Mouse (Mus musculus) fat pad, adult 2 months (tissue): ENCODE data around the gene Mcpt4.
"Not testable (repeated sequence)": the region's sequence is repeated elsewhere in the genome, so short reads cannot be mapped to it uniquely, and the experiment has no call there.

Experiments used
- DNase-seq: peaks from one replicate; pipeline ENCODE4 v3.0.0-alpha.2; 2011; ENCODE audit warnings: low read depth, low spot score; ENCODE audit errors: extremely low read depth

Gene Mcpt4

GRCm38 (mm10) chr14:56062213-56062612 lies at the start of gene Mcpt4:
Gene Mcpt4, minus strand, starts transcription at chr14:56062313.
- DNase-seq: not testable (repeated sequence)

DNA sequence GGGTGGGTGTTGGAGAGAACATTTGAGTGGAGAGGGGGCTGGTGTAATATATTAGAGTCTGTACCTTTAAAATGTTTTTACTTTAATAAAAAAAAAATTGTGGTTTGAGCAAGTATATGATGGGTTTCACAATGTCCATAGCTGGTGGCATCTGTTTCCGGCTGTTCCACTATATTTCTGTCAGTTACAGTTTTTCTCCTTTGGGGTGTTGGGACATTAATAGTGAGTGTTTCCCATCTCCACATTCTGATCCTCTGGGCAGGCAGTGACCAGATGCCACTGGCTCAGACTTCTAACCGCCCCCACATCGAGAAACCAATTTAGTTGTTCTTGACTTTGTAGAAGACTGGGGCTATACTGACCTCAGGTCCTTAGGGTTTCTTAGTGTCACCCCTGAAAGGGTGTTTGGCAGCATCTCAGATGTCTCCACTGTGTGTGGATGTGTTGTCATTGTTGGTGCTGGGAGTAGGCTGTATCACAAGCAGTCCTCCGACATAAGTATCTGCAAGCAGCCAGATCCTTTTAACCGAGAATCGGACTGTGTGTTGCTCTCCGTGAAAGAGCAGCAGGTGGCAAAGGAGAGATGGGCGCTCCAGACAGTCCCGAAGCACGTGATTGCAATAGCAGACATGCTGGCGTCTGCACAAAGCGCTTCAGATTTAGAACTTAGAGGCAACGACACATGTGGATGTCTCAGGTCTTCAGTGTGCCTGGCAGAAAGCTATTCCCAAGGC lies 43.5 kb upstream of the Mcpt4 start:
- DNase-seq: no peak

DNA sequence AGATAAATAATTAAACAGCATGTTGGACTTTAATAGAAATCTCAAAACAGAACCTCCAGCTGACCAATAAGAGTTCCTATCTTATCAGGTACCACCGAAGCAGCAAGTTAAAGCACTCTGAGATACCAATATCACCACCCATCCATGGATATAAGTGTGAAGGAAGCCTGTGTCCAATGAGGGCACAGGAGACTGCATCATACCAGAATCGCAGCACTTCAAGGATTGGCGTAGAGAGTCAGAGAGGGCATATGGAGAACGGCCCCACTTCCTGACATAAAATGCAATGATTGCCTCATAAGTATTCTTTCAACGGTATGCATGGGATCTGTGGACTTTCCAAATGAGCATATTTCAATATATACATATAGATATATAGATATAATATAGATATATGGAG lies 42.9 kb upstream of the Mcpt4 start:
- no peak for DNase-seq

DNA sequence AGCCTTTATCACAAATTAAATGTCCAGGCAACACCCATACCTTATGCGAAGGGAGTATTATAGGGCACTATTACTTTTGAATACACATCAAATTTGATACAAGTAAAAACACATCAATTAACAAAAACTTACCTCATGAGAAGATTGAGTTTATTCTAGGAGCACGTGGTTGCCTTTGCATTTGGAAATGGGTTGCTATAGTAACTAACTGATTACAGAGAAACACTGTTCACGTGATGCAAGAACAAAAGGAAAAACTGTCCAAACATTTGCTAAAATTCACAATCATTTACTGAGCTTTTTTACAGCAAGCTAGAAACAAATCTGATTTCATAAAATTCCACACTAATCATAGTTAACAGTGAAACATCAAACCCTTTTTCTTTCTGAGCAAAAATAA lies 41.3 kb upstream of the Mcpt4 start:
- DNase-seq: no peak

DNA sequence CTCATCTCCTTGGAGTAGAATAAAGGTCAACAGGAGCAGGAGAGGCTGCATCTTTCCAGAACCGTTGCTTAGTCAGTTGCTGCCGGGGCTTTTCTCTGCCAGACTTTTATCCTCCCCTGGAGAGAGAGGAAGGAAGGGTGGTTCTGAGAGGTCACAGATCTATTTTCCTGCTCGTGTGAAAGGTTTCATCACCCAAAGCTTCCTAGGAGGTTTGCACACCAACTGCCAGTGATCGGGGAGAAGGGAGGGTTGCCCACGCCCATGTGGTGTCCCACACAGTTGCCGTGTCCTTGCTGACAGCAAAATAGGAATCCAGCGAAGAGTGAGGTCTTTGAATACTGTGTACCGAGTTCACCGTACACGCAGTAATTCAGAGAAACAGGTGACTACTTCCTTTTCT lies 40.3 kb upstream of the Mcpt4 start, which contains the start of gene Ctsg:
Ctsg (minus strand) TSS at position 189 of the 400 bp plus-strand sequence.
- no peak for DNase-seq

- no peak for DNase-seq
Observed at GRCm38 (mm10) chr14:56098940-56099339, 36.8 kb upstream of the Mcpt4 start.

DNA sequence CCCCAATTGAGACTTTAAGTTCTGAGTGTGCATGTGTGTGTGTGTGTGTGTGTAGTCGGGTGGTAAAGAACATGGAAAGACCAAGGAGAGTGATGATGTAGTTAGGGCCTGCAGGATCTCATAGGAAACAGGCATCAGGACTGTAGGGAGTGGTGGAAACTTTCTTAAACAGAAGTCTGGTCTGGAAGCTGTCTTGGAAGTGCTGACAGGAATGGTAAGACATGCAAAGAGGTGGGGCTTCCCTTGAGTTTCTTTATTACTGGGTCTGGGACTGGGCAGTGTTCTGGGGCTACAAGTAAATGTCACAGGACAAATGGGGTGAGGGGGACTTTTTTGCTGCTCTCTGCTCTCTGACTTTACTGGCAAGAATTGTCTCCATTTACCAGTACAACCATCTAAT lies 35.5 kb upstream of the Mcpt4 start:
- DNase-seq: no peak

DNA sequence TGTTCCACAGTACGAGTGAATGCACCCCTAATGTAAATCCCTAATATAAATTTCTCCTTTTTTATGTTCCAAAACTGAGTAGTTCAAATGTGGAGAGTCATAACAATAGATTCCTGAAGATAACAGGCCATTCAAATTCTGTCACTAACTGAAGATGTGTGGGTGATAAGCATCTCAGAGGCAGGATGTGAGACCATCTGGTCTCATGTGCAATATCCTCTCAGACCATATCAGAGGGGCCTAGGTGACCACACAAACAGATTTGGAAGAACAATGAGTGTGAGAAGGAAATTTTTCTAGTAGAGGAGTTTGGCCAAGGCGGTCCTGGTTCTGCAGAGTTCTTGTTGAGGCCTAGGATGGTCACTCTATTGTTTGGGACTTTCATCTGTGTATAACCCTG lies 31.2 kb upstream of the Mcpt4 start:
- DNase-seq: no peak

DNA sequence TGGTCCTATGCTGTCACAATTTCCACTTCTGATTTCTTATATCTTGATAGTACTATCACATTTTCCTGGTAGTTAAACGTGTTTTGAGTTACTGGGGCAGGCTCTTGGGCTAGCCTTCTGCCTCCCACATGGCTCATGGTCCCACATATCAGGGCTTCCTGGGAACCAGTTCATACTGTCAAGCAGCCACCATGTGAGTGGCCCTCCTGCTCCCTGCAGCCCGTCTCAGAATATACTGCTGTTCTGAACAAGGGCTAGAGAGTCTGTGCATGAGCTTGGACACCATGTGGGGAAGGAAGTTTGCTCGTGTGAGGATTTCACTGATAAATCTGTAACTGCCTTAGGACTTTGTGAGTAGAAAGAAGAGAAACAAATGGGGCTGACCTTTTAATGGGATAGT lies 24.6 kb upstream of the Mcpt4 start:
- no peak for DNase-seq

- no peak for DNase-seq
Observed at GRCm38 (mm10) chr14:56085167-56085566, 23.1 kb upstream of the Mcpt4 start, which contains the start of gene Mcpt8. Gene Mcpt8, minus strand, starts transcription at chr14:56085273.

GRCm38 (mm10) chr14:56082016-56082415 lies 19.9 kb upstream of the Mcpt4 start:
- no peak for DNase-seq

DNA sequence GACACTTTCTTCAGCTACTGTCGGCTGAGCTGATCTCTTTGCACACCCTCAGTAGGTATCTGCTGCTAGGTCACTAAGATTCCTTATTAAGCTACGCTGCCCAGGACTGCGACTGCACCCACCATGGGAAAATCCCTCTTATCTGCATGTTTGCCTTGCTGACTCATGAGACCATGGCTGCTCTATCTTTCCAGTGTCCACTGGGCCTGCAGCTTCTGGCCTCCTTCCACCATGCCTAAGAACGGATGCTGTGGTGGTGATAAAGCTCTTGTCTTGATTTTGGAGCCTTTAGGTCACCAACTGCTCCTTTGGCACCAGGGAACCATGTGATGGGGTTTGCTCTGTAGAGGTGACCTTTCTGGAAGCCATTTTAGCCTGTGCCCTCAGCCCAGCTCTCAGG lies 4.4 kb downstream of the Mcpt4 start:
- DNase-seq: no peak

- no peak for DNase-seq
Observed at GRCm38 (mm10) chr14:56055408-56055807, 6.7 kb downstream of the Mcpt4 start.

DNA sequence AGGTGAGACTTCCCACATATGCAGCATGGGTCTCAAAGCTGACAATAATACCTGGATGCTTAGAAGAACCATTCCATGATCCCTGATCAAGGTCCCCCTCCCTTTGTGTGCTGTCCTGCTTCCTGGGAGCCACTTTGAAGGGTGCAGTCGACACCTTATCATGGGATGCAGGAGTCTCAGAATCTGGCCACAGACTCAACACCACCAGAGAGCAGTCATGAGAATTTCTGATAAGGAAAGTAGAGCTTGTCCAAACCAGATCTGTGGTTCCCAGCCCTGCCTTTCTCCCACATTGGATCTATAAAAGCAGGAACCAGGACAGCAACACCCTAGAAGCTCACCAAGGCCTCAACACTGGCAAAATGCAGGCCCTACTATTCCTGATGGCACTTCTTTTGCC lies 20.3 kb downstream of the Mcpt4 start, which contains the start of gene Mcpt2:
Mcpt2 (plus strand) TSS at position 250 of the 400 bp plus-strand sequence.
- DNase-seq: not testable (repeated sequence)

GRCm38 (mm10) chr14:56034433-56034832 lies 27.7 kb downstream of the Mcpt4 start:
- no peak for DNase-seq

- DNase-seq: not testable (repeated sequence)
Observed at GRCm38 (mm10) chr14:56030395-56030794, 31.7 kb downstream of the Mcpt4 start, which contains the start of gene Mcpt9. Gene Mcpt9, minus strand, starts transcription at chr14:56030495.

DNA sequence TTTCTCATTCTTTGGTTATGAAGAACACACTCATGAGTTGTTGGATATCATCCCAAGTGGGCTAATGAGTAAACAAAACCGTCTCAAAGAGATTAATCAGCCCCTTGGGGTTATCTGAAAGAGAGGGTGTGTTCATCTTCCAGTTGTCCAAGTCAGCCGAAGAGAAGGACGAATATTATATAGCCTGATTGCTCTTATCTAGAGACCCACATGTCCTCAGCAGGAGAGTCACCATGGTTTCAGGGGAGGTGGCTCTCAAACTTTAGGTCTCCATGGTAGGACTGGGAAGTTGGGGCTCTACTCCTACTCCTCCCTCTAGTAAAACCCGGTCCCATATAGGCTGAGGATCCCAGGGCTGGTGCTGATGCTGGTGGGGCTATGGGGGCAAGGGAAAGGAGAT lies 40.8 kb downstream of the Mcpt4 start:
- not testable (repeated sequence) for DNase-seq

DNA sequence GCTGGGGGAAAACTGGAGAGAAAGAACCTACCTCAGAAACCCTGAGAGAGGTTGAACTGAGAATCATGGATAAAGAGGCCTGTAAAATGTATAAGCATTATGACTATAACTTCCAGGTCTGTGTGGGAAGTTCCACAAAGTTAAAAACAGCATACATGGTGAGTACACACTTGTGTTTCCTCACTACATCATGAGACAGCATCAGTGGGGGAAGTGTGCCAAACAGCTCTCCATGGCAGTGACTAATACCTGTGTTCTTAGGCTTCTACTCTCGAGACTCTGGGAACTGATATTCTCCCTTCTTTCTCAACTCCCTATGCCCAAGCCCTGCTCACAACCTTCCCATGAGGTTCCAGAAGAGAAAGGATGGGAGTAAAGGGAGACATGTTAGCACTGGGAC lies 42.7 kb downstream of the Mcpt4 start:
- no peak for DNase-seq

DNA sequence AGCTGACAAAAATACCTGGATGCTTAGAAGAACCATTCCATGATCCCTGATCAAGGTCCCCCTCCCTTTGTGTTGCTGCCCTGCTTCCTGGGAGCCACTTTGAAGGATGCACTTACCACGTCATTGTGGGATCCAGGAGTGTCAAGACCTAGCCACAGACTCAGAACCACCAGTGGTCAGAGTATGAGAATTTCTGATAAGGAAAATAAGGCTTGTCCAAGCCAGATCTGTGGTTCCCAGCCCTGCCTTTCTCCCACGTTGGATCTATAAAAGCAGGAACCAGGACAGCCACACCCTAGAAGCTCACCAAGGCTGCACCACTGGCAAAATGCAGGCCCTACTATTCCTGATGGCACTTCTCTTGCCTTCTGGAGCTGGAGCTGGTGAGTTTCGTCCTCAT lies 44.4 kb downstream of the Mcpt4 start, which contains the start of gene Mcpt1:
Mcpt1 (plus strand) TSS at position 301 of the 400 bp plus-strand sequence.
- not testable (repeated sequence) for DNase-seq

DNA sequence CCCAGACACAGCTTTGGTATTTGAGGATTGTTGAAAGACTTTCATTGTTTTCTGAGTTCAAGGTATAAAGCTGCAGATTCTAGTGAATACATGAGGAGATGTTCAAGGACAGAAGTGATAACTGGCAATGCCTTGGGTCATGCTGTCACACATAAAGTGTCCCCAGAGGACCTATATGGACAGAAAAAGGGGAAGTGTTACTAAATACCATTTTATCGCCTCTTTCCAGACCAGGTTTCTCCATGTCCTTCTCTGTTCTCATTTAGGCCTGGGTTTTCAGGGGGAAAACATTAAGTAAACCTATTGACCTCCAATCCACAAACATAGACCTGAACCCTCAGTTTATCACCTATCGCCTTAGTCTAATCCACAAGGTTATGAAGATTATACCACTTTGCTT lies 48.2 kb downstream of the Mcpt4 start:
- DNase-seq: no peak

- no peak for DNase-seq
Observed at GRCm38 (mm10) chr14:56013147-56013546, 49.0 kb downstream of the Mcpt4 start.
